Mouse (Mus musculus) neural tube, embryonic 14.5 days (tissue): ENCODE data around the gene Rp9. TPM values are rescaled to one million over a fixed set of nuclear protein-coding genes. Genes with fewer than 3 reads are reported as not detected.

ENCODE experiments used
- ATAC-seq: fragments of 200-750 bp; cut with Nextera tagmentation; 2 replicates; pipeline ENCODE4 v1.8.0; 2017; ENCODE audit warnings: low read depth, mild to moderate bottlenecking, moderate TSS enrichment, moderate library complexity
- H3K27ac ChIP-seq: fragments of 300-500 bp; sonication (generic); 2 replicates; pipeline ENCODE4 v1.5.1; 2014; ENCODE audit warnings: low read depth, mild to moderate bottlenecking, control low read depth, low read length, moderate library complexity, mixed read lengths
- H3K27me3 ChIP-seq: fragments of 300-500 bp; sonication (generic); 2 replicates; pipeline ENCODE4 v1.6.1; 2014; ENCODE audit warnings: low read length; ENCODE audit not compliant: control insufficient read depth, insufficient read depth
- H3K36me3 ChIP-seq: fragments of 300-500 bp; sonication (generic); 2 replicates; pipeline ENCODE4 v1.6.1; 2014; ENCODE audit warnings: low read length, mixed read lengths; ENCODE audit not compliant: control insufficient read depth, insufficient read depth
- H3K4me1 ChIP-seq: fragments of 300-500 bp; sonication (generic); 2 replicates; pipeline ENCODE4 v1.6.1; 2014; ENCODE audit warnings: low read length; ENCODE audit not compliant: control insufficient read depth, insufficient read depth
- H3K4me2 ChIP-seq: fragments of 300-500 bp; sonication (generic); 2 replicates; pipeline ENCODE4 v1.6.1; 2014; ENCODE audit warnings: mild to moderate bottlenecking, low read depth, low read length, control low read depth
- H3K4me3 ChIP-seq: fragments of 300-500 bp; sonication (generic); 2 replicates; pipeline ENCODE4 v1.5.1; 2014; ENCODE audit warnings: low read depth, low read length, control low read depth, mixed read lengths
- H3K9ac ChIP-seq: fragments of 300-500 bp; sonication (generic); replicated peaks from 2 replicates; pipeline ENCODE4 v1.6.1; 2014; ENCODE audit warnings: low read depth, mild to moderate bottlenecking, control low read depth, low read length, mixed read lengths
- H3K9me3 ChIP-seq: fragments of 300-500 bp; sonication (generic); 2 replicates; pipeline ENCODE4 v1.6.1; 2016; ENCODE audit warnings: low read length; ENCODE audit not compliant: control insufficient read depth
- WGBS: fragments of 180-500 bp; shearing (Covaris S2); extraction: QIAGEN DNeasy Blood & Tissue Kit; methylation state at CpG from one replicate; pipeline ENCODE4 v1.1.7; 2014; 5-methylcytosine and 5-hydroxymethylcytosine counted together
- polyA plus RNA-seq: library from polyadenylated mRNA; unstranded; fragments of >200 nt; fragmentation: Nextera tagmentation; extraction: Ambion mirVana; gene quantifications from 2 replicates; pipeline ENCODE4 v1.2.1, GENCODE M21; 2014

Rp9 gene
- polyA plus RNA-seq, 1 experiment from 2014 or later = 75.9 TPM

DNA sequence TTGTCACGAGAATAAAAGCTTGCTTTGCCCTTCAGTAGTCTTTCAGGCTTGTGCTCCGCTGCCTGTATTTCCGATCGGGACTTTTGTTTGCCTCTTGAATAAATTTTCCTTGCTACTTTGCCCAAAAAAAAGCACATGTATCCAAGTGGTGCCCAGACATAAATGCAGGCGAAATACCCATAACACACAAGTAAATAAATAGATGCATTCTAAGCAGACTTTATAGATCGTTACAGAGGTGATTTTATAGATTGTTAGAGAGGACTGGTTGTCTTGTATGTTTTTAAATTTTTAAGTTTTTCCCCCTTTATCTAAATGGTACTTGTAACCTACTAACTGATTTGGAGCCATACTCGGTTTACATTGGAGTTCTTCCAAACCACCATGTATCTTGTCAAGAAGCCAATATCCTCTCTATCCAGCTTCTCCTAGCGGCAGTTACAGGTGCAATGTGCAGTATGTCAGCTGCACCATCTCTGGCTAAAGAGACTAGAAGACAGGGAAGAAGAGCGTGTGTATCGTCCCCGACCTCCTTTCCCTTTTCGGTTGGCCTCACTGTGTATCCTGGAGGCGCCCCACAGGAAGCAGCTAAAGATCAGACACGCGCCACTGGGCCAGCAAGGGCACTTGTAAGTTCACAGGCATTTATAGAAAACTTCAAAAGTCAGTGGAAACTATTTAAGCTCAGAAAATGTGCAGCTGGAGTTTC lies 39.9 kb downstream of the Rp9 start:
- H3K27me3 ChIP-seq = no peaks in the 10 kb centered on the region
- H3K4me3 ChIP-seq = no peak overlapping the region
- H3K9ac ChIP-seq = no peak overlapping the region
- WGBS = 75% methylated on average over 15 of the region's 15 CpGs
- no peak overlapping the region for H3K4me2 ChIP-seq
- no peaks in the 10 kb centered on the region for H3K4me1 ChIP-seq
- no peaks in the 10 kb centered on the region for H3K9me3 ChIP-seq
- no peak for ATAC-seq
- no peak overlapping the region for H3K27ac ChIP-seq
- H3K36me3 ChIP-seq = no peaks in the 10 kb centered on the region

GRCm38 (mm10) chr9:22428666-22429410 lies 40.7 kb downstream of the Rp9 start:
- Histone ChIP-seq H3K9ac (no peak overlapping the region), H3K9me3 (no peaks in the 10 kb centered on the region), H3K4me1 (no peaks in the 10 kb centered on the region), H3K27me3 (no peaks in the 10 kb centered on the region), H3K4me3 (no peak overlapping the region), H3K27ac (no peak overlapping the region), H3K4me2 (no peak overlapping the region), H3K36me3 (no peaks in the 10 kb centered on the region)
- no peak for ATAC-seq
- 81% methylated on average over 14 of the region's 14 CpGs for WGBS

DNA sequence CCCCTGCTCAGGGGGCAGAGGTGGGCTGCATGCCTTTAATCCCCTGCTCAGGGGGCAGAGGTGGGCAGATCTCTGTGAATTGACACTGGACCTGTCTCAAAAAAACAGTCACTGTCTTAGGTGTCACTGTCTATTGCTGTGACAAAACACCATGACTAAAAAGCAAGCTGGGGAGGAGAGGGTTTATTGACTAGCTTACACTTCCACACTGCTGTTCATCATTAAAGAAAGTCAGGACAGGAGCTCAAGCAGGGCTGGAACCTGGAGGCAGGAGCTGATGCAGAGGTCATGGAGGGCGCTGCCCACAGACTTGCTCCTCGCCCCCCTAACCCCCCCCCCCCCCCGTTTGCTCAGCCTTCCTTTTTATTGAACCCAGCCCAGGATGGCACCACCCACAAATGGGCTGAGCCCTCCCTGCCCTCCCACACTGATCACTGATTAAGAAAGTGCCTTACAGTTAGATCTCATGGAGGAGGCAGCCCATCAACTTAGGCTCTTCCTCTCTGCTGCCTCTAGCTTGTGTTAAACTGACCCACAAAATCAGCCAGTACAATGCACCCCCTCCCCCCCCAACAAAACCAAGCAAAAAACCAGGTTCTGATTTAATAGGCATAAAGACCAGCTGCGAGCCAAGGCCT lies 41.4 kb downstream of the Rp9 start:
- no peak overlapping the region for H3K4me3 ChIP-seq
- H3K4me1 ChIP-seq = no peaks in the 10 kb centered on the region
- no peaks in the 10 kb centered on the region for H3K27me3 ChIP-seq
- no peaks in the 10 kb centered on the region for H3K36me3 ChIP-seq
- no peak overlapping the region for H3K9ac ChIP-seq
- H3K4me2 ChIP-seq = no peak overlapping the region
- 42% methylated on average over 3 of the region's 4 CpGs for WGBS
- H3K27ac ChIP-seq = no peak overlapping the region
- ATAC-seq = no peak
- H3K9me3 ChIP-seq = no peaks in the 10 kb centered on the region

DNA sequence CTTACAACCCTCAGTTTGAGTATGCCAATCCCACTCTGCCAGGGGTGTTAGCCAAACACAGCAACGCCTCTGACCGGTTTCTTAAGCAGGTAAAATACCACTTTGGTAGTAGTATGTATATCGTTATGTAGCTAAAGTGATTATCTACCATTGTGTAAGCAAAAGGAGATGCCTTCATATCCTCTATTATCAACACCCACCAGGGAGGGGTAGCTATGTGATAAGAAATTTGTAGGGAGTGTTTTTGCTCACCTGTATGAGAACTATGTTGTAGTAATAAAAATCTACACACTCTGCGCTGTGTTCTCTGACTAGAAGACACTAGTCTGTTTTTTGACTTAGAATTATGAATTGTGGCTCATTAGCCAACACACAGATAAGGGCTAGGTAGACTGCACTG lies 44.8 kb downstream of the Rp9 start:
- 94% methylated on average over 4 of the region's 4 CpGs for WGBS
- Histone ChIP-seq H3K4me2 (no peak overlapping the region), H3K4me1 (no peaks in the 10 kb centered on the region), H3K9me3 (no peaks in the 10 kb centered on the region), H3K27me3 (no peaks in the 10 kb centered on the region), H3K36me3 (no peaks in the 10 kb centered on the region), H3K9ac (no peak overlapping the region), H3K4me3 (no peak overlapping the region), H3K27ac (no peak overlapping the region)
- no peak for ATAC-seq

GRCm38 (mm10) chr9:22424196-22424595 lies 45.3 kb downstream of the Rp9 start:
- H3K4me3 ChIP-seq = no peak overlapping the region
- no peak for ATAC-seq

DNA sequence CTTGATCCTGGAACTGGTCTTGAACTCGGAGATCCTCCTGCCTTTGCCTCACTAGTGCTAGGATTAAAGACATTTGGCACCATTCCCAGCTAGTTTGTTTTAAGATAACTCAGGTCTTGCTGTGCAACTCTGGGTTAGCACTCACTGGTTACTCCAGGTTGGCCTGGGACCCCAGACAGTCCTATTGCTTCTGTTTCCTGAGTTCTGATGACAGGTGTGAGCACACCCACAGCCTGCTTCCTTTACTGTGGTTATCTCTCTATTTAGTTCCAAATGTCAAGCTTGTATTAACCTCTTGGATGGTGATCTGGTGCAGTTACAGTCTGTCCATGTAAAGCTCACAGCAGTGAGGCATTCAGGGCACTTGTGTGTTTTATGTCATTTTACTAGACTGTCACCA lies 46.0 kb downstream of the Rp9 start:
- H3K27ac ChIP-seq = no peak overlapping the region
- H3K27me3 ChIP-seq = no peaks in the 10 kb centered on the region
- H3K4me1 ChIP-seq = no peaks in the 10 kb centered on the region
- 83% methylated on average over 1 of the region's 1 CpGs for WGBS
- H3K4me2 ChIP-seq = no peak overlapping the region
- H3K9ac ChIP-seq = no peak overlapping the region
- no peaks in the 10 kb centered on the region for H3K9me3 ChIP-seq
- no peak overlapping the region for H3K4me3 ChIP-seq
- ATAC-seq = no peak
- no peaks in the 10 kb centered on the region for H3K36me3 ChIP-seq

More at GRCm38 (mm10) chr9:22424196-22424595, 45.3 kb downstream of the Rp9 start:
- H3K36me3 ChIP-seq = no peaks in the 10 kb centered on the region
- H3K9ac ChIP-seq = no peak overlapping the region
- H3K4me2 ChIP-seq = no peak overlapping the region
- 81% methylated on average over 10 of the region's 10 CpGs for WGBS
- no peaks in the 10 kb centered on the region for H3K4me1 ChIP-seq
- no peak overlapping the region for H3K27ac ChIP-seq
- no peaks in the 10 kb centered on the region for H3K9me3 ChIP-seq
- no peaks in the 10 kb centered on the region for H3K27me3 ChIP-seq

DNA sequence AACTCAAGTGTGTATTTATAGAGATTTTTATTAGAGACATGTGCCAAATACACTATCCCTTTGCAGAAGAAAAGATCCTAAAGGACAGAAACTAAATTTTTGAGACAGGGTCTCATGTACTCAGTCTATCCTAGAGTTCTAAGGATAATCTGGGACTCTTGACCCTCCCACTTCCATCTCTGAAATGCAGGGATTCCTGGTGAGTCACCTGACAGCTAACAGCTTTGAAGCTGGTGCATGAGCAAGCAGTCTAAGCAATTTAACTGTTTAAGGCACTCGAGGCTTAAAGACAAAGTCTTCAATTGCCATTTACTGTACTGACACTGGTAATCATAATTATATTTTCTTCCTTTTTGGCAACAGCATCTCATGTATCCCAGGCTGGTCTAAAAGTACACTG lies 47.0 kb downstream of the Rp9 start:
- no peaks in the 10 kb centered on the region for H3K27me3 ChIP-seq
- 71% methylated on average over 1 of the region's 1 CpGs for WGBS
- H3K9me3 ChIP-seq = no peaks in the 10 kb centered on the region
- no peak overlapping the region for H3K9ac ChIP-seq
- no peaks in the 10 kb centered on the region for H3K4me1 ChIP-seq
- ATAC-seq = no peak
- no peak overlapping the region for H3K4me2 ChIP-seq
- H3K4me3 ChIP-seq = no peak overlapping the region
- no peaks in the 10 kb centered on the region for H3K36me3 ChIP-seq
- H3K27ac ChIP-seq = no peak overlapping the region

DNA sequence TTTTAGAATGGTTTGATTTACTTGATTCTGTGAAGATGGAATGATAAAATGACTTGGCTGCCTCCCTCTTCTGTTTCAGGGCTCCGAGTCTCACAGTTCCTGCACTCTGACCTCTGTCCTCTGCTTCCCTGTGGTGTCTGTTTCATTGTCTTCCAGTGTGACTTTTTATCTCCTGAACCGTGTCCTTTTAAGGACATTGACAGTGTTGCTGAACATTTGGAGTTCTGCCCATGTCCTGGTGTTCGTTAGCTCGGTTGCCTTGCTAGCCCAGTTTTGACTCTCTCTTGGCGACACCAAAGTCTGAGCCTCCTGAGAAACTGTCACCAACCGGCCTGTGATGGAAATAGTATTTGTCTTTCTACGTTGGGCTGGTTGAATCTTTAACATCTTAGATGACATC lies 49.1 kb downstream of the Rp9 start:
- no peak for ATAC-seq

DNA sequence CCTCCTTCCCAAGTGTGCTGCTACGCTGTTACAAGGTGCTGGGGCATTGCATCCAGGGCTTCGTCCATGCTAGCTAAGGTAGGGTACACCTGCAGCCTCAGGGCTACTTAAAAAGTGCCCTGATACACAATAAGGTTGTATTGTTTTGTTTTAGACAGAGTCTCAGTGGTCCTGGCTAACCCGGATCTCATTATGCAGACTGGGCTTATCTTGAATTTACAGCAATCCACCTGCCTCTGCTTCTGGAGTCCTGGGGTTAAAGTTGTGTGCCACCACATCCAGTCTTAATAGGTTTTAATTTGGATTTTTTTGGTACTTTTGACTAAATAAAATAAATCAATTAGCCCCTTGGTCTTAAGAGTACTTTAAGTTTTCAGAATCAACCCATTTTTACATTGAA lies 49.7 kb downstream of the Rp9 start:
- Histone ChIP-seq H3K36me3 (no peaks in the 10 kb centered on the region), H3K9ac (no peak overlapping the region), H3K4me3 (no peak overlapping the region), H3K27me3 (no peaks in the 10 kb centered on the region), H3K27ac (no peak overlapping the region), H3K9me3 (no peaks in the 10 kb centered on the region), H3K4me2 (no peak overlapping the region), H3K4me1 (no peaks in the 10 kb centered on the region)
- ATAC-seq = no peak
- 87% methylated on average over 3 of the region's 3 CpGs for WGBS

More for the DNA sequence above, 49.1 kb downstream of the Rp9 start:
- Histone ChIP-seq H3K27me3 (no peaks in the 10 kb centered on the region), H3K27ac (no peak overlapping the region), H3K4me2 (no peak overlapping the region), H3K9me3 (no peaks in the 10 kb centered on the region), H3K9ac (no peak overlapping the region), H3K36me3 (no peaks in the 10 kb centered on the region), H3K4me3 (no peak overlapping the region), H3K4me1 (no peaks in the 10 kb centered on the region)
- 32% methylated on average over 7 of the region's 7 CpGs for WGBS
